Mouse (Mus musculus) thymus, postnatal 10 days (tissue): ENCODE data around the gene Prss50.

Experiments
- DNase-seq, 2 experiments: peaks; one replicate each; pipeline ENCODE4 v3.0.0; 2021; ENCODE audit warnings: low spot score in 2 of 2

The Prss50 gene

DNA sequence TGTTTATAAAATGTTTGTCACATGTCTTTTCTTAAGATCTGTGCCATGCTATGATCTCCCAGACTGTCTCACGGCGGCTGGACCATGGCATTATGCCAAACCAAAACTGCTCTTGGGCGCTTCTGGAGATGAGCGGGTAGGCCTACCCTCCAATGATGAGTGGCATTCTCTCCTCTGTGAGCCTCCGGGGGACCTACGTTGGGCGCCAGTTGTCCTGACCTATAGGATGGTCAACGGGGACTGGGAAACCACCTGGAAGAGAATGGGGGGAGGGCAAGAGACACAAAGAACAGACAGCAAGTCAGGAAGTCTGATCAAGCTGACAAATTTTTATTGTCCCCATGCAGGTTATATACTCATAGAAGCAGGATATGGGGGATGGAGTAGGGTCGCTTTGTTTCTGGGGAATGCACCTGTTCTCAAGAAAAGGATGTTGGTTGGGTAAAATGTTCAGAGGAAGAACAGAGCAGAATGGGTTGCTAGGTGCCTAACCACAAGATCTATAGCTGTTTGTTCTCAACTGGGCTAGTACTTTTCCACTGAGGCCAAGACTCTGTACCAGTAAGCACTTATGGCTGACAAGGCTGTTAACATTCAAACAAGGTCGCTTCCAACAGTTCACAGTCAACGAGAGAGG, 49.6 kb downstream of the Prss50 start:
- peak in 1 of 2 experiments; percentile 60 for DNase-seq

DNA sequence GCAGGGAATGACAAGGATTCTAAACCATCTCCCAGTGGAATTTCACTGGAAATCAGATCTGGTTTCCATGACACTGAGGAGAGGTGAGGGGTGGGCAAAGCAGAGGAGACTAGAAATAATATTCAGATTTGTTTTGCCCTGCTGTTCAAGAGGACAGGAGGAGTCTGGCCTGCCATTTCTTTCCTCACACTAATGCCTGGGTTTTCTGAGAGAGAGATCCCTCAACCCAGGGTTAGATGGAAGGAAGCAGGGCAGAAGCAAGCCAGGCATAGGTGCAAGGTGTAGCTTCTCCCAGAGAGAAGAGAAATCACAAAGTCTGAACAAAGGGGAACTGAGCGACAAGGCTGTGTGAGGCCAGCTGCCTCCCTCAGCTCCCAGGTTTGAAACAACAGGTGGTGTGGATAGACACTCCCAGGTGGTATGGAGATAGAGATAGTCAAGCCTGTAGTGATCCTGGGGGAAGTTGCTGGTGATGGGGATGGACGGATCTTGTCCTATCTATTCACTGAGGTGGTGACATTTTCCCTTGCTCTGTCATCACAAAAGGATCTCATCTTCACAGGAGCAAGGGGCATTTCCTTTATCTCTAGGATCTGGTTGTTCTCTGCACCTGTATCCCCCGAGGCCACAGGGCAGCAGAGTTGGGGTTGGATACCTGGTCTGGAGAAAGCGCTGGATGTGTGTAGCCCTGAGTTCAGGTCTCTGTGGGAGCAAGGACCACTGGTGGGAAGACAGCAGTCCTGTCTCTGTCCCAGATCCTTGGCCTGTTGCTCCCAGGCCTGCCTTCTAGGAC, 50.3 kb downstream of the Prss50 start:
- no peak for DNase-seq

DNA sequence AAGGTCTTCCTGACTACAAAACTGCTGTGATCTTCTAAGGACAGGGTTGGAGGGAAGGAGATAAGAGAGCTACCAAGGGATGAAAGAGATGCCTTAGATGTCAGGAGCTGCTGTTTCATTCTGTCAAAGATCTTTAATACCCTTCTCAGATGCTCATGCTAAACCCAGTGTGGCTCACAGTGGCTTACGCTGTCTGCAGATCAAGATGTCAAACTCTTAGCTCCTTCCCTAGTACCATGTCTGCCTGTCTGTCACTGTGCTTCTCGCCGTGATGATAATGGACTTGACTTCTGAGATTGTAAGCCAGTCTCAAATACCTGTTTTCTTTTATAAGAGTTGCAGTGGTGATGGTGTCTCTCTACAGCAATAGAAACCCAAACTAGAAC, 50.9 kb downstream of the Prss50 start:
- DNase-seq, result no peak

DNA sequence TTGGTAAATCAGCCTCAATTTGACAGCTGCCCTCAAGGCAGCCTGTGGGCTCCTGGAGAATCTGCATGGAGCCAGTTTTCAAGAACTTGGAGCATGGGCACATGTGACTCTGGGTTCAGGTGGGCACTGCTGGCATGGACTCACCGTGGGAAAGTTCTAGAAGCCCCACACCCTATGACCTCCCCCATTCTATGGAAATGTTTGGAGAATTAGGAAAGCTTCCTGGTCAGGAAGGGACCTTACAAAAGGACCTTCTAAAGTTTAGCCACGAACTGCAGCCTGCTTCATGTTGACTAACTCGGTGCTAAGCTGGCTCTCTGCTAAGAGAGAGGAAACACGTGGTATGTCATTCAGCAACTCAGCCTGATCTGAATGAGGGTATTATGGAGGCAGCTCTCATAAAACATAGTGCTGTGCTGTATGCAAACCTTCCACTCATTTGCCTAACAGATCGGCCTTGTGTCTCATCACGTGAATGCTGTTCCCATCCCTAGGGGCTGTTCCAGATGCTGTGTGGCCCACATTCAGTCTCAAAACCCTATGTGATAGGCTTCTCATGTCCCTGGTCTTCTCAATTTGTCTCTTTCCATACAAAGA, 51.7 kb downstream of the Prss50 start:
- DNase-seq, result no peak
